Mouse (Mus musculus) forebrain, embryonic 16.5 days (tissue): ENCODE results near the gene Eif4g1. TPM values are rescaled to one million over a fixed set of nuclear protein-coding genes. Genes with fewer than 3 reads are reported as not detected.

Experiments used
- ATAC-seq: fragments of 200-750 bp; cut with Nextera tagmentation; 2 replicates; pipeline ENCODE4 v1.8.0; 2017; ENCODE audit warnings: mild to moderate bottlenecking, moderate library complexity
- H3K27ac ChIP-seq: fragments of 300-500 bp; sonication (generic); 2 replicates; pipeline ENCODE4 v1.5.1; 2014; ENCODE audit warnings: low read length, control low read depth
- H3K27me3 ChIP-seq: fragments of 300-500 bp; sonication (generic); replicated peaks from 2 replicates; pipeline ENCODE4 v1.6.1; 2014; ENCODE audit warnings: low read length; ENCODE audit not compliant: control insufficient read depth, insufficient read depth
- H3K36me3 ChIP-seq: fragments of 300-500 bp; sonication (generic); 2 replicates; pipeline ENCODE4 v1.6.1; 2014; ENCODE audit not compliant: control insufficient read depth, insufficient read depth
- H3K4me1 ChIP-seq: fragments of 300-500 bp; sonication (generic); replicated peaks from 2 replicates; pipeline ENCODE4 v1.6.1; 2014; ENCODE audit warnings: low read length; ENCODE audit not compliant: control insufficient read depth, insufficient read depth
- H3K4me2 ChIP-seq: fragments of 300-500 bp; sonication (generic); 2 replicates; pipeline ENCODE4 v1.6.1; 2014; ENCODE audit warnings: mild to moderate bottlenecking, low read length, control low read depth
- H3K4me3 ChIP-seq: fragments of 300-500 bp; sonication (generic); replicated peaks from 2 replicates; pipeline ENCODE4 v1.5.1; 2014; ENCODE audit warnings: mild to moderate bottlenecking, low read length, control low read depth
- H3K9ac ChIP-seq: fragments of 300-500 bp; sonication (generic); replicated peaks from 2 replicates; pipeline ENCODE4 v1.6.1; 2014; ENCODE audit warnings: low read depth, low read length, control low read depth
- H3K9me3 ChIP-seq: fragments of 300-500 bp; sonication (generic); 2 replicates; pipeline ENCODE4 v1.6.1; 2016; ENCODE audit warnings: low read length; ENCODE audit not compliant: control insufficient read depth
- WGBS: fragments of 180-500 bp; shearing (Covaris S2); extraction: QIAGEN DNeasy Blood & Tissue Kit; methylation state at CpG from one replicate; pipeline ENCODE4 v1.1.7; 2014; 5-methylcytosine and 5-hydroxymethylcytosine counted together
- polyA plus RNA-seq: library from polyadenylated mRNA; unstranded; fragments of >200 nt; fragmentation: Nextera tagmentation; extraction: Ambion mirVana; gene quantifications from 2 replicates; pipeline ENCODE4 v1.2.1, GENCODE M21; 2015

Eif4g1 gene
- polyA plus RNA-seq, 1 experiment from 2014 or later, result 142 TPM

DNA sequence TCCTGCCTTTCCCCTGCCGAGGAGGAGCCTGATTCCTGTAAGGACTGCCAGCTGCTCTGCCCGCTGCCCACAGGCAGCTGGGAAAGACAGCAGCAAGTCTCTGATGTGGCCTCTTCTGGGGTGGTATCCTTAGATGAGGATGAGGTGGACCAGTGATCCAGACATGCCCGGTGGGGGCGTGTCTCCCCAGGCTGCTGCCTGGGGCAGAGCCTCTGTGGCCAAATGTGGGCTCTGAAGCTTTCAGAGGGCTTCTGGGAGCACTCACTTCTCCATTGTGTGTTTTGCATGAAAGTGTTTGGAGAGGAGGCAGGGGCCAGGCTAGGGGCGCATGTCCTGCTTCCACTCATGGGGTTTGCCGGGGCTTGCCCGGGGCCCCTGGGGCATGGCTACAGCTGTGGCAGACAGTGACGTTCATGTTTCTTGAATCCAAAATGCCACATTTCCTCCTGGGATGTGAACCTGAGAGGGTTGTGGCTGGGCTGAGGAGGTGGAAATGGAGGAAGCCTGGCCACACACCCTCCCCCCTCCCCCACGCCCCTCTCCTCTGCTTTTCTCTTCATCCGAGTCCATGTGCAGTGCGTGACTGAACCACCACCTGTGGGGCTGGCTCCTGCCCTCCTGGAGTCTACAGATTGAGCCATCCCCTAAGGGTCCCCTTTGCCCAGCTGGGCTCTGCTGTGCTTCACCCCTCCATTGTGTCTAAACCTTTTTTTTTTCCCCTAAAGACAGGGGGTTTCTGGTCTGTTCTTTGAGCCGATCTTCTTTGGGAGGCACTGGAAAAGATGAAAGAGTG lies 33.8 kb downstream of the Eif4g1 start:
- no peak overlapping the region for H3K27ac ChIP-seq
- H3K36me3 ChIP-seq, result peaks cover 9% of the 10 kb centered on the region; the same call in 1 of the 2 replicates
- H3K4me3 ChIP-seq, result no peak overlapping the region
- no peaks in the 10 kb centered on the region for H3K27me3 ChIP-seq
- peak; percentile 5 for ATAC-seq
- peak overlapping the region; percentile 13; the same call in 1 of the 2 replicates for H3K9ac ChIP-seq
- peaks cover 10% of the 10 kb centered on the region for H3K4me1 ChIP-seq
- H3K9me3 ChIP-seq, result no peaks in the 10 kb centered on the region
- 12% methylated on average over 11 of the region's 12 CpGs for WGBS
- H3K4me2 ChIP-seq, result no peak overlapping the region

DNA sequence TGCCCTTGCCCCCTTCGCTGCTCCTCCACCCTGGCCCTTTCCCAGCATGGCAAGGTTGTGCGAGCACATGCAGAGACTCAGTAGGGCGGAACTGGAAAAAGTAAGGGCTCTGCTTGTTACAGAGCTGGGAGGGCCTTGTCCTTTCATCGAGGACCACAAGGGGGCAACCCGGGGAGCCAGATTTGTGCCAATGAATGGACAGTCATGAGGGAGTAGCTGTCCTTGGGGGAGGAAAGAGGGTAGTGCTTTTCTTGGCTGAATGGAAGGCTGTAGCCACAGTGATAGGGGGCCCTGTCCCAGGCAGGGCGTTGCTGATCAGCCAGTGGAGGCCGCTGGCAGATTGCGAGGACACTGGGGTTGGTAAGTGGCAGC lies 34.4 kb downstream of the Eif4g1 start:
- H3K27me3 ChIP-seq, result no peaks in the 10 kb centered on the region
- no peak overlapping the region for H3K4me2 ChIP-seq
- peaks cover 10% of the 10 kb centered on the region for H3K4me1 ChIP-seq
- H3K36me3 ChIP-seq, result peaks cover 11% of the 10 kb centered on the region; the same call in 1 of the 2 replicates
- H3K9me3 ChIP-seq, result no peaks in the 10 kb centered on the region
- 3% methylated on average over 8 of the region's 8 CpGs for WGBS
- no peak overlapping the region for H3K4me3 ChIP-seq
- H3K9ac ChIP-seq, result no peak overlapping the region
- H3K27ac ChIP-seq, result no peak overlapping the region
- peak; percentile 41 for ATAC-seq

DNA sequence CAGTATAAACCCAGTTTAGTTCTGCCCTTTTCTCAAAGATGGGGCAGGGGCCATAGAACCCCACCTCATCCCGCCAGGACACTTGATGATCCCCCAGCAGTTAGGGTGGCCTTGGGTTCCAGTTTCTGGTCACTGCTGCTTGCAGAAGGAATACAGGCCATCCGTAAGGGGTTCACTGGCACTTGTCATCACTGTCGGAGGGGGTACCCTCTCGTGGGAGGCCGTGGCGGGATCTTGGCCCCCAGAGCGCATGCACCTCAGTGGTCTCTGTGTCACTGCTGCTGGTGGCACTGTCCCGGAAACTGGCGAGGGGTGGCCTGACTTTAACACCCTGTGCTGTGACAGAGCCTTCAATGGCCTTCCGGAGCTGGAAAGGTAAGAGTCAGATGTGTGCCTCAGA lies 35.0 kb downstream of the Eif4g1 start:
- no peaks in the 10 kb centered on the region for H3K9me3 ChIP-seq
- no peak overlapping the region for H3K9ac ChIP-seq
- H3K4me2 ChIP-seq, result no peak overlapping the region
- peaks cover 11% of the 10 kb centered on the region; the same call in 1 of the 2 replicates for H3K36me3 ChIP-seq
- H3K27ac ChIP-seq, result no peak overlapping the region
- no peak overlapping the region for H3K4me3 ChIP-seq
- 90% methylated on average over 10 of the region's 10 CpGs for WGBS
- H3K4me1 ChIP-seq, result peaks cover 10% of the 10 kb centered on the region
- H3K27me3 ChIP-seq, result no peaks in the 10 kb centered on the region
- ATAC-seq, result no peak

DNA sequence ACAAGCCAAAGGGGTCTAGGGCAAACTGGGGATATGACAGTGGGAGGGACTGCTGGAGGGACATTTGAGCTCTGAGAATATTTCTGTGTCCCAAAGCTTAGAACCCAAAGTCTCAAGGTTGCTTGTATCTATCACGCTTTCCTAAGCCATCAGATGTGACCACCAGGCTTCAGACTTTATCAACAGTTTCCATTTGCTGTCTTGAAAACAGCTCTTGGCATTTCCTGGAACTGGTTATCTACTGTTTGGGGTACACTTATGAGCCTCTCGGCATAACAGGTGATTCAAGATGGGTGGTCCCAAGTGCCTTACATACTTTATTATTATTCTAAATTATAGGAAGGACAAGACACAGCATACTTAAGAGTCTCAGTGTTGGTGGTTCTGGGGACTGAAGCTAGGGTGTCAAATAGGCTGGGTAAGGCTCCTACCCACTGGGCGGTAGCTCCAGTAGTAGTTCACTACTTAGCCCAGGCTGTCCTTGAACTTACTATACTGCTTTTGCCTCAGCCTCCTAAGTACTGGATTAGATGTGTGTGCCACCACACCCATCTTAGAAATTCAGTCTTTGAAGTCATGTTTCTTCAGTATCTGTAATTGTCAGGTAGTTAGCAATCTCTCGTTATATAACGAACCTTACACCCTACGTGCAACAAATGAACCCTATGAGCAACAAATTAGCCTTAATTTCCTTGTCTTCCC lies 35.7 kb downstream of the Eif4g1 start:
- Histone ChIP-seq H3K4me3 (no peak overlapping the region), H3K4me1 (peaks cover 10% of the 10 kb centered on the region), H3K9ac (no peak overlapping the region), H3K27ac (no peak overlapping the region), H3K9me3 (no peaks in the 10 kb centered on the region), H3K27me3 (no peaks in the 10 kb centered on the region), H3K4me2 (no peak overlapping the region), H3K36me3 (peaks cover 11% of the 10 kb centered on the region; the same call in 1 of the 2 replicates)
- no peak for ATAC-seq
- 77% methylated on average over 6 of the region's 6 CpGs for WGBS

DNA sequence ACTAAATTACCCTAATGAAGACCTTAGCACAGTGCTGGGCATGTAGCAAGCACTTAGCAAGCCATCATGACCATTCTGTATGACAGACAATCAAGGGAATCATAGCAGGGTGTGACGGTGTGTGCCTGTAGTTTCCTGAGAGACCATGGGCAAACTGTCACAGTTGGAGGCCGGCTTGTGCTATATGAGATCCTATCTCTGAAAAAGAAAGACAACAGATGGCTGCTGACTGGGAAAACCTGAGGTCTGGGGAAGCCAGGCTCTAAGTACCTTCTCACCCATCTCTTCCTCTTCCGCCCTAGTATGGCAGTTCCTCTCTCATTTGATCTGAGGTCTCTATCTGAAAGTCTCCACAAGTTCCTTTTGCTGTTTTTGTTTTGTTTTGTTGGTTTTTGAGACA lies 37.7 kb downstream of the Eif4g1 start:
- H3K4me1 ChIP-seq, result peaks cover 10% of the 10 kb centered on the region
- H3K4me3 ChIP-seq, result no peak overlapping the region
- no peaks in the 10 kb centered on the region for H3K9me3 ChIP-seq
- H3K27me3 ChIP-seq, result no peaks in the 10 kb centered on the region
- ATAC-seq, result no peak
- no peak overlapping the region for H3K4me2 ChIP-seq
- H3K9ac ChIP-seq, result no peak overlapping the region
- whole genome bisulfite sequencing, result 85% methylated on average over 3 of the region's 3 CpGs
- H3K27ac ChIP-seq, result no peak overlapping the region
- 0 out of 2 replicates have a peak, but pooled peaks cover 5% of the 10 kb centered on the region for H3K36me3 ChIP-seq

DNA sequence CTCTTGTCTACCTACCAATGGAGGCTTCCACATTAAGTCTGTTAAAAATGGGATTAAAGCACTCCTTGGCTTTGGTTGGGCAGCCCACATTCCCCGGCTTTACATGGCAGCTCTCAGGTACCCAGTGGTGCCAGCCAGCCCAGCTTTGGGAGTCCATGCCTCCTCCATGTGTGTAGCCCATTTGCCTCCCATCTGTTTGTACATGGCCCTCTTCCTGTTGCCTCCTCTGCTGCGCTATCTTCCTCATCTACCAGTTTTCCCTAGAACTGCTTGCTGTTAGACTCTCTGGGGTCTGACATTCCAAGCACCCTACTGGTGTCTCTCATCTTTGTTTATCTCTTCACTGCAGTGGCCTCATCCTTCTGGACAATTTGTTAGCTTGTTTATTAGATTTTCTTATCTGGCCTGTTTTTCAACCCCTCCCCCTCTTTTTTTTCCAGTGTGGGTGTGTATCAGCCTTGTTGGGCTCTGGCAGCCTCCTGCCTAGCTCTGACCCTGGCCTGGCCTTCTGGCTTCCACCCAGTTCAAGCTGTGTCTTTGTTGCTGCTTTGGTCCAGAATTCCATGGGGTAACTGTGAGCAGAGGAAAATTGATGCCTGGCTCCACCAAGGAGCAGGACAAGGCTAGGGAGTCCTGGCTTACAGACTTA lies 38.4 kb downstream of the Eif4g1 start:
- no peak overlapping the region for H3K9ac ChIP-seq
- no peaks in the 10 kb centered on the region for H3K27me3 ChIP-seq
- 0 out of 2 replicates have a peak, but pooled peaks cover 5% of the 10 kb centered on the region for H3K36me3 ChIP-seq
- WGBS, result 90% methylated on average over 2 of the region's 2 CpGs
- no peak overlapping the region for H3K27ac ChIP-seq
- ATAC-seq, result no peak
- no peak overlapping the region for H3K4me3 ChIP-seq
- H3K4me1 ChIP-seq, result peaks cover 10% of the 10 kb centered on the region
- no peak overlapping the region for H3K4me2 ChIP-seq
- H3K9me3 ChIP-seq, result no peaks in the 10 kb centered on the region

DNA sequence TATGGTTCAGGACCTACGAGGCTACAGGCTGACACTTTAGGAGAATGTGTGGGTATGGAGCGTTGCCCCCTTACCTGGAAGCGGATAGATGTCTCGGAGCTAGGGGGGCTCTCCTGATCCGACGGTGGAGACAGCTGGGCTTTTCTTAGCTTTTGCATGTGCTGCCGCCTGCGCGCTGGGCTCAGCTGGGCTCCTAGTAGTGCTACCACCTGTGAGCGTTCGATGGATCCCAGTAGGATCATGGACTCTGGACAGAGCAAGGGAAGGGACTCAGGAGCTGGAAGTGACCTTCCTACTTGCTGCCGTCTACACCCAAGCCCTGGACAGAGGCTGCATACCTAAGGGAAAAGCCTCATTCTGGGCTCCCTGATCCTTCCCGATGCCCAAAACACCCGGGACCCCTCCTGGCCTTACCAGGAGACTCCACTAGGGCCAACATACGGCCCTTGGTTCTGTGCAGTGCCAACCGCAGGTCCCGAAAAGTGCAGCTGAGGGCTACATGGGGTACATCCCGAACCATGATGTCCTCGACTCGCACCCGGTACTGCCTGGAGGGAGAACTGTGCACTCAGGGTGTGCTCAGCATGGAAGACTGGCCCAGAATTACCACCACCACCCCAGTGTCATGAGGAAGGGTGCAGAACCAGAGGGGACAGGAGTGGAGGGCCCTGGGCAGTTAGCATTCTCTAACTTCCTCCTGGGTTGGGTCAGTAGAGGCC lies 40.3 kb downstream of the Eif4g1 start:
- Histone ChIP-seq H3K4me3 (no peak overlapping the region), H3K27me3 (no peaks in the 10 kb centered on the region), H3K9me3 (no peaks in the 10 kb centered on the region), H3K9ac (no peak overlapping the region), H3K4me1 (no peaks in the 10 kb centered on the region), H3K36me3 (0 out of 2 replicates have a peak, but pooled peaks cover 2% of the 10 kb centered on the region), H3K27ac (no peak overlapping the region), H3K4me2 (no peak overlapping the region)
- peak; percentile 9; the same call in 1 of the 2 replicates for ATAC-seq
- WGBS, result 91% methylated on average over 21 of the region's 21 CpGs

DNA sequence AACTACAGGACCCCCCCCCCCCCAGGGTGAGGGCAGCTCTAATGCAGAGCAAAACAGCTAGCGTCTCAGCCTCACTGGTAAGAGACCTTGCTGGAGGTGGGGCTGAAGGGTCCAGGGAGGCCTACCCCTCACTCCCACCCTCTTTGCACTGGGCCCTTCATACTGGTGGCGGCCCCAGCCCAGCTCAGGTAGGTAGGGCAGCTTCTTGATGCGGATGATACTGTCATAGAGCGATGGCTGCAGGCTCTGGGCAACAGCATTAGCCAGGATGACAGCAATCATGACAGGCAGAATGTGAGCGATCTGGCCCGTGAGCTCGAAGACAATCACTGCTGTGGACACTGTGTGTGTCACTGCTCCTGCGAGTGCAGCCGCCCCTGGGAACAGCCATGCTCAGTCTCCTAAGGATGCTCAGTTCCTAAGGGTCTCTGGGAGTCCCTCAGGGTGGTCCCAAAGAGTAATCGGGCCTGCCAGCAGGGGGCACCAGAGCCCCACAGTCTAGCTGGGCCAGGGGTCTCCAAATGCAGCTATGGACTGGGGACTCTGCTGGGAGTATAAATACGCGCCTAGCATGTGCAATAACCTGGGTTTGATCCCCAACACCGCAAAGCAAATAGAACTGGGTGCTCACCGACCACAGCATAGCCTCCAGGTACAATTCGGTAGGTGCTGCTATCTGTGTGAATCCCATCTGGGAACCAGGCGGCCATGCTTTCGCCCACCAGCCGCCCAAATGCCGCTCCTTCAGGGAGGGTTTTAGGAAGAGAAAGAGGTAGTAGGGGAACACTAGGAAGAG lies 41.0 kb downstream of the Eif4g1 start:
- 72% methylated on average over 19 of the region's 19 CpGs for WGBS
- peak; percentile 76 for ATAC-seq
- Histone ChIP-seq H3K4me3 (no peak overlapping the region), H3K4me1 (peaks cover 4% of the 10 kb centered on the region), H3K4me2 (no peak overlapping the region), H3K36me3 (0 out of 2 replicates have a peak, but pooled peaks cover 2% of the 10 kb centered on the region), H3K9ac (no peak overlapping the region), H3K27me3 (no peaks in the 10 kb centered on the region), H3K27ac (no peak overlapping the region), H3K9me3 (no peaks in the 10 kb centered on the region)
